Mouse (Mus musculus) natural killer cell, adult 2 months (primary cell): ENCODE data around the gene Tesmin.

Source experiments
- DNase-seq, 2 experiments: peaks; one replicate each; pipeline ENCODE4 v3.0.0; 2022; ENCODE audit warnings: low spot score in 2 of 2

Gene Tesmin

GRCm38 (mm10) chr19:3388629-3389057, at the start of gene Tesmin:
Tesmin (plus strand) TSS chr19:3388857.
- peak; percentile 95 to 96 for DNase-seq

DNA sequence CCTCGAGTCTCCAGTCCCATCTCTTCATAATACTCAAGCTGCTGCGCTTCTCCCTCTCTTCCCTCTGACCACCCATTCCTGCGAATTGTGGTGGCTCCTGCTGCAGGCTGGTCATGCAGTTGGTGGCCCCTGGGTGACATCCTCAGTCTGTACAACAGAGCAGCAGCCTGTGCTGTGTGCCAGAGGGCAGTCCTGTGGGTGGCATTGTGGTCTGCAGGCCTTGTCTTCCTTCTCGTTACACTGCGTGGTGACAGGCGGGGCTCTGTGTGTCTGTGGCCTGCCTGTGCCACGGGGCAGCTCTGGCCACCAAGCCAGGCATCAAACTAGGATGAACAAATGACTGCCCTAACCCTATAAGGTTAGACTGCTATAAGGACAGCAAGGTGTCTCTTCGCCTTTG, 49.5 kb upstream of the Tesmin start:
- peak in 1 of 2 experiments; percentile 19 for DNase-seq

GRCm38 (mm10) chr19:3341021-3341420, 47.6 kb upstream of the Tesmin start:
- no peak for DNase-seq

DNA sequence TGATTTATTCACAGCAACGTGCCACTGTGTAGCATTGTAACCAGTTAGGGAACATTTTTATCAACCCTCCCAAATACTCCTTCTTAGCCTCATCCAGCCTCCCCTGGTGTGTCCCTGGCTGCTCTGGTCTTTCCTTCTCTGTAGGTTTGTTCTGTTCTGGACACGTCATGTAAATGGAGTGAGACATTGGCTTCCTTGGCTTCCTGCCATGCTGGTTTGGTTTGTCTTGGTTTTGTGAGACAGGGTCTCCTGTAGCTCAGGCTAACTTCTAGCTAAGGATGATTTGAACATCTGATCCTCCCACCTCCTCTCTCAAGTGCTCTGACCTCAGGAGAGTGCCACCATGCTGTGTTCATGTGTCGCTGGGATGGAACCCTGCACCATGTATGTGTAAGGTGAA, 44.7 kb upstream of the Tesmin start:
- DNase-seq, result no peak

DNA sequence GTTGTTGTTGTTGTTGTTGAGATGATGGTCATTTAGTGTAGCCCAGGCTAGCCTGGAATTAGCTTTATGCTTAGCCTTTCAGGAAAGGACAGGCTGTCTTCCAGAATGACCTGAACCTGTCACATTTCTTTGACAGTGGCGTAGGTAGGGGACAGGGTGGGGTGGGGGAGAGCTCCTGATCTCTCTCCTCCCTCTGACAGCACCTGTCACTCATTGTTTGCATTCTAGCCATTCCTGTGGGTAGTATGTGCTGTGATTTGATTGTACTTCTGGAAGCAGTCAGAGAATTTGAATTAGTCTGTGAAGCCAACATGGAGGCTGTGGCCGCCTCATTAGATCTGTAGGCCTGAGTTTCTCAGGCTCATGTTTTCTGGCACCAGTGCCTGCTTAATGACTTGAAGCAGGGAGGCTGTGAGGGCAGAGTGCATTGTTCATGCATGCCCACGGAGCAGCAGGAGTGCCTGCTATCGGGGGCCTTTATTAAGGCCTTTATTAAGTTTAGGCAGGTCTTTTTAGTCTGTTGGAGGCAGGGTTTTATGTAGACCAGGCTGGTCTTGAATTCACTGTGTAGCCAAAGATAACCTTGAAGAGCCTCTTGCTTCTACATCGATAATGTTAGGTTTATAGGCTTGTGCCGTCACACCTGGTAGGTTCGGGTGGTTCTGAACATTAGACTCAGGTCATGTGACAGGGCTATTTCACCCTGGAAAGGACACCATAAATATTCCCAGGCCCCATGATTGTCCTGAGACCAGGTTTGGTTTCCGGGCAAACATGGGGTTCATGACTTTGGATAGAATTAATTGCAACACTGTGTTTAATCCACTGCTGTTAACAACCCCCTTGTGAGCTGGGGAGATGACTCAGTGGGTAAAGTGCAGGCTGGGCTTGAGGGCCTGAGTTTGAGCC, 43.8 kb upstream of the Tesmin start:
- DNase-seq, result no peak

GRCm38 (mm10) chr19:3347784-3348183, 40.9 kb upstream of the Tesmin start:
- peak in 1 of 2 experiments; percentile 26 for DNase-seq

- no peak for DNase-seq
Observed at GRCm38 (mm10) chr19:3353415-3354111, 35.1 kb upstream of the Tesmin start.

GRCm38 (mm10) chr19:3355096-3355495, 33.6 kb upstream of the Tesmin start:
- DNase-seq, result peak; percentile 19 to 31

GRCm38 (mm10) chr19:3356516-3356915, 32.1 kb upstream of the Tesmin start:
- DNase-seq, result no peak

DNA sequence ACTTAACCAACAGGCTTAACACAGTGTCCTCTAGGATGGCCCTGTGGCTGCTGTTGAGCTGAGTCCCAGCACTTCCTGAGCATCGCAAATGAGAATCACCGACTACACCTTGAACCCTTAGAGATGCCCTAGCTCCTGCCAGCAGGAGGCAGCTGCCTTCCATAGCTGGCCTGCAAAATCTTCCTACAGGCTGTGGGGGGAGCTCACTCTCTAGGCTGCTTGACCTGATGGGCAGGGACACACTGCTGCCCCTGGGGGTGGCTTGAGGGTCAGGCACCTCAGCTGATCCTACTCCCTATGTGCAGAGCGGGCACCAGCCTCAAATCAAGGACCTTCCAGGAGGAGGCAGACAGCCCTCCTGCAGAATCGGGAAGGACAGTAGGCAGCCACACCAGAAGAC, 31.0 kb upstream of the Tesmin start:
- DNase-seq, result no peak

- peak in 1 of 2 experiments; percentile 20 for DNase-seq
Observed at GRCm38 (mm10) chr19:3359841-3360588, 28.6 kb upstream of the Tesmin start.

- no peak for DNase-seq
Observed at GRCm38 (mm10) chr19:3363510-3363909, 25.1 kb upstream of the Tesmin start.

DNA sequence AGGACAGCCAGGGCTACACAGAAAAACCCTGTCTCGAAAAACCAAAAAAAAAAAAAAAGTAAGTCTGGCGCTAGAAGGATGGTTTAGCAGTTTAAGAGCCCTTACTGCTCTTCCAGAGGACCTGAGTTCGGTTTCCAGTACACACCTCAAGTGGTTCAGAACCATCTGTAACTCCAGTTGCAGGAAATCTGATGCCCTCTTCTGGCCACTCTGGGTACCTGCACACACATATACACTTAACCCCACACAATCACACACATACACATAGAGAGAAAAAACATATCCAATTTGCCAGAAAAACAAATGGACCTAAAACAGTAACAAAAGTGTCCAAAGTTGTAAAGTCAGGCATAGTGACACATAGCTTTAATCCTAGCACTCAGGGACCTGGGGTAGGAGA, 23.6 kb upstream of the Tesmin start:
- no peak for DNase-seq

- DNase-seq, result no peak
Observed at GRCm38 (mm10) chr19:3368276-3368675, 20.4 kb upstream of the Tesmin start.

DNA sequence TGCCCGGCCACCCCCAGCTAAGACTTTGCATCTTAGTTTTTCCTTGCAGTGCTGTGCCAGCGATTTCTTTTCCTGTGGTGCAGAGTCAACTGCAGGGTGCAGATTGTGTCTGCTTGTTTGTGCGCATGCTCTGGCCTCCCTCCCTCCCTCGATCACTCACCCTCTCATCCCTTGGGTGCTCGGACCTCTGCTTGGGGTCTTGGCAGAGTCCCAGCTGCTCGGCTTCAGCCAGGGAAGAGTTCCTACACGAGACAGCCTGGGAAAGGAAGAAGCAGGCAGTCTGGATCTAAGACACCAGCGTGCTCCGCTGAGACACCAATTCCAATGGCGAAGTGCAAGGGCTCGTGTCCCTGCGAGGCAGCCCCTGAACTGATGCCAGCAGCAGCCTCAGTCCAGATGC, 15.3 kb upstream of the Tesmin start:
- no peak for DNase-seq

DNA sequence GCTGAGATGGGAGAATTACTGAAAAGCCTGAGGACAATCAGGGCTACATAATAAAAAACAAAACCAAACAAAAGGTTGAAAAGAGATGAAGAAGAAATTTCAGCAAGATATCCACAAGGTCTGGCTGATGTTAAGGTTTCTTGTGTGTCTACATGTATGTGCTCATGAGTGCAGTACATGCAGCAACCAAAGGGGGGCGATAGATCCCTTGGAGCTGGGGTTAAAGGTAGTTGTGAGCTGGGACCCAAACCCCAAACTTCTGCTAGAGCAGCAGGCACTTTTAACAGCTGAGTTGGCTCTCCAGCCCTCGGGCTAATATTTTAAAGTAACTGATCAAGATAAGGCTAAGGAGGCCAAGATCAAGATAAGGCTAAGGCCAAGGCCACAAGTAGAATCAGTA, 14.6 kb upstream of the Tesmin start:
- no peak for DNase-seq

GRCm38 (mm10) chr19:3375945-3376495, 12.6 kb upstream of the Tesmin start:
- DNase-seq, result no peak

DNA sequence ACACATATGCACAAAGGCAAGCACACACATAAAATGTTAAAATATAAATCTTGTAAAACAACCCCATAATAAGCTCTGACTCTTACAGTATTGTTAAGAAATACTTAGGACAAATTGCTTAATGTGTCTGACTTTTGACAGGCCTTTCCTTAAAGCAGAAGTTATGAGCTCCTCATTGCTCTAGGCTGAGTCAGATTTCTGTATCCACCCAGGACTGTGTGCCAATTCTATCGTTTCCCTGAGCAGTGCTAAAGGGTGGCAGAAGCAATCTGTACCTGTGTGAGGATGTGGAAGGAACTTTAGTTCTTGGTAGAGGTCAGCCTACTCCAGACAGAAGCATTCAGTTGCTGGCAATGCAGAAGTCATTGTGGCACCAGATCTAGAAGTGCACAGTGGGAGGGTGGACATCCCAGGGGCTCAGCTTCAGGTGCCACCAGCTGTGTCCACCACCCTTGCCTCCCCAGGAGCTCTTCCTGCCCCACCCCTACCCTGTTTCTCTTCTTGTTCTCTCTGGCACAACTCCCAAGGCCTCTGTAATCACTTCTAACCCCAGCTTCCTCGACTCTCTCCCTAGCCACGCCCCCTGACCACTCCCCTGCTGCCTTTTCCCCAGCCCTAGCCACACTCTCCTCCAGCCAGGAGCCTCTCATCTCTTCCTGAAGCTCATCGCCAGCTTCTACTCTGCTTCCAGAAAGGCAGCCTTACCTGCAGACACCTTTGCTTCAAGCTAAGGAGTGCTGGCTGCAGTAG, 11.5 kb upstream of the Tesmin start:
- DNase-seq, result no peak

DNA sequence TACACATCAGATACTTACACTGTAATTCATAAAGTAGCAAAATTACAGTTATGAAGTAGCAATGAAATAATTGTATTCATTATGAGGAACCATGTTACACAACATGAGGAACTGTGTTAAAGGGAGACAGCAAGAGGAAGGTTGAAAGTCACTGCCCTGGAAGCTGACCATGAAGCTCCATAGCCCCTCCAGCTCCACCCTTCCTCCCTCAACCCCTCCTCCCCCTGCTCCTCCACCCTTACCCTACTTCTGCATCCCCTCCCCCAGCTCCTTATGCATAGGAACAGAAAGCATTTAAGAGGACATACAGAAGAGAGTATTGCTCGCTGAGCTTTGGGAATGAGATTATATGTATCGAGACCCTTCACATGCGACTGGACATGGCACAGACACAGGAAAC, 10.0 kb upstream of the Tesmin start:
- DNase-seq, result no peak

DNA sequence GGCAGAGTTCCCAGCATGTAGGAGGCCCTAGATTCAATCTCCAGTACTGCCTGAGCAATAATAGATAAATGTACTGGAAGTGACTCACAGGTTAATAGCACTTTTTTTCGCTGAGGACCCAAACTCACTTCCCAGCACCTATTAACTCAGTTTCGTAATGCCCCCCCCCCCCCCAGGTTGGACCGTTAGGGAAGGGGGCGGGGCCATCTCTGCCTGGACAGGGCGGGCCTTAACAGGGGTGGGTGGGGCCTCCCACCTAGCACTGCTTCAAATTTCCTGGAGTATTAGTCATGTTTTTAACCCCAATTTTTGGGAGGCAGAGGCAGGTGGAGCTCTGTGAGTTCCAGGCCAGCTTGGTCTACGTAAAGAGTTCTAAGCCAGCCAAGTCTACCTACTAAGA, 596 bp upstream of the Tesmin start:
- DNase-seq, result no peak

GRCm38 (mm10) chr19:3389089-3389488, 432 bp downstream of the Tesmin start:
- DNase-seq, result peak; percentile 75 to 87
